Mouse (Mus musculus) spleen, adult 2 months (tissue): ENCODE results near the gene Agxt. TPM values are rescaled to one million over a fixed set of nuclear protein-coding genes. Genes with fewer than 3 reads are reported as not detected.

Source experiments
- DNase-seq, 2 experiments: peaks; one replicate each; pipeline versions ENCODE4 v3.0.0 to v3.0.0-alpha.2; 2012 to 2021; ENCODE audit warnings: low spot score in 2 of 2, low read depth in 1 of 2
- H3K27ac ChIP-seq: fragments of 200-500 bp; 2 replicates; pipeline ENCODE4 v1.5.1; 2012; ENCODE audit warnings: low read length, inconsistent platforms; ENCODE audit not compliant: insufficient read depth
- H3K27me3 ChIP-seq: fragments of 200-500 bp; 2 replicates; pipeline ENCODE4 v1.6.1; 2012; ENCODE audit warnings: mild to moderate bottlenecking, moderate library complexity, low read length, inconsistent platforms; ENCODE audit not compliant: control insufficient read depth, insufficient read depth
- H3K36me3 ChIP-seq: fragments of 200-500 bp; 2 replicates; pipeline ENCODE4 v1.6.1; 2012; ENCODE audit warnings: mild to moderate bottlenecking, low read length, inconsistent platforms; ENCODE audit not compliant: control insufficient read depth, insufficient read depth
- H3K4me1 ChIP-seq: fragments of 200-500 bp; 2 replicates; pipeline ENCODE4 v1.6.1; 2011; ENCODE audit warnings: inconsistent platforms; ENCODE audit not compliant: control insufficient read depth, insufficient read depth, insufficient read length
- H3K4me3 ChIP-seq: fragments of 200-500 bp; 2 replicates; pipeline ENCODE4 v1.5.1; 2011; ENCODE audit warnings: mild to moderate bottlenecking, inconsistent platforms; ENCODE audit not compliant: insufficient read depth, insufficient read length; ENCODE audit errors: extremely low read depth
- CTCF ChIP-seq: fragments of 200-500 bp; IDR thresholded peaks from 2 replicates; pipeline ENCODE4 v1.5.1; 2011; ENCODE audit warnings: mild to moderate bottlenecking, inconsistent platforms; ENCODE audit not compliant: insufficient read depth, insufficient read length, insufficient replicate concordance; ENCODE audit errors: extremely low read depth
- POLR2A ChIP-seq: fragments of 200-500 bp; IDR thresholded peaks from 2 replicates; pipeline ENCODE4 v1.6.1; 2011; ENCODE audit warnings: low read depth, low read length, inconsistent platforms
- WGBS: fragments of 180-500 bp; shearing (Covaris S2); methylation state at CpG from one replicate; pipeline ENCODE4 v1.1.7; 2018; 5-methylcytosine and 5-hydroxymethylcytosine counted together
- polyA plus RNA-seq: library from polyadenylated mRNA; depleted of rRNA; stranded (reverse); fragments of >200 nt; gene quantifications from 2 replicates; pipeline ENCODE4 v1.2.3, GENCODE M21; 2012; rRNA removed

The Agxt gene
- polyA plus RNA-seq, 1 experiment, result not detected

GRCm38 (mm10) chr1:93176525-93177332 is 41.7 kb downstream of the Agxt start:
- Histone ChIP-seq H3K4me1 (no peaks in the 10 kb centered on the region), H3K36me3 (no peaks in the 10 kb centered on the region), H3K27me3 (no peaks in the 10 kb centered on the region), H3K27ac (no peak overlapping the region), H3K4me3 (no peak overlapping the region)
- TF ChIP-seq CTCF (no peak), POLR2A (no peak)
- DNase-seq, result no peak
- 5% methylated on average over 40 of the region's 44 CpGs for WGBS

- Histone ChIP-seq H3K4me1 (no peaks in the 10 kb centered on the region), H3K4me3 (no peak overlapping the region), H3K27me3 (no peaks in the 10 kb centered on the region), H3K27ac (no peak overlapping the region), H3K36me3 (no peaks in the 10 kb centered on the region)
- 92% methylated on average over 7 of the region's 7 CpGs for WGBS
- TF ChIP-seq CTCF, result no peak
- TF ChIP-seq POLR2A, result no peak
- no peak for DNase-seq
These were observed 47.2 kb downstream of the Agxt start for GRCm38 (mm10) chr1:93182281-93182680.

- no peaks in the 10 kb centered on the region for H3K4me1 ChIP-seq
- DNase-seq, result no peak
- TF ChIP-seq CTCF (no peak), POLR2A (no peak)
- H3K4me3 ChIP-seq, result no peak overlapping the region
- no peaks in the 10 kb centered on the region for H3K36me3 ChIP-seq
- 84% methylated on average over 14 of the region's 14 CpGs for WGBS
- no peaks in the 10 kb centered on the region for H3K27me3 ChIP-seq
- H3K27ac ChIP-seq, result no peak overlapping the region
These were observed 49.2 kb downstream of the Agxt start for GRCm38 (mm10) chr1:93184071-93184828.

GRCm38 (mm10) chr1:93190726-93191305 is 55.8 kb downstream of the Agxt start:
- no peak for DNase-seq
- Histone ChIP-seq H3K4me1 (no peaks in the 10 kb centered on the region), H3K27me3 (no peaks in the 10 kb centered on the region), H3K4me3 (no peak overlapping the region), H3K36me3 (no peaks in the 10 kb centered on the region), H3K27ac (no peak overlapping the region)
- WGBS, result 16% methylated on average over 16 of the region's 17 CpGs
- TF ChIP-seq CTCF (no peak), POLR2A (no peak)

- Histone ChIP-seq H3K27ac (no peak overlapping the region), H3K36me3 (no peaks in the 10 kb centered on the region), H3K27me3 (no peaks in the 10 kb centered on the region), H3K4me1 (no peaks in the 10 kb centered on the region), H3K4me3 (no peak overlapping the region)
- no peak for TF ChIP-seq CTCF
- no peak for TF ChIP-seq POLR2A
- DNase-seq, result no peak
- 81% methylated on average over 3 of the region's 3 CpGs for WGBS
These were observed 59.9 kb downstream of the Agxt start for GRCm38 (mm10) chr1:93194961-93195360.

Other genes starting within 250 kb of the Agxt start
- gene Ankmy1, start 232.3 kb upstream of the Agxt start, polyA plus RNA-seq, result 0.18 and 0.19 TPM in 2 replicates
- gene Dusp28, start 228.3 kb upstream of the Agxt start, polyA plus RNA-seq, result 12.7 and 23.3 TPM in 2 replicates
- 164 and 234 TPM in 2 replicates for gene Rnpepl1, start 224.5 kb upstream of the Agxt start, polyA plus RNA-seq
- 14.3 and 18.9 TPM in 2 replicates for gene Capn10, start 200.9 kb upstream of the Agxt start, polyA plus RNA-seq
- gene Gpr35, start 184.4 kb upstream of the Agxt start, polyA plus RNA-seq, result 19.1 and 20.7 TPM in 2 replicates
- gene Aqp12, start 128.9 kb upstream of the Agxt start, polyA plus RNA-seq, result 28.4 and 28.9 TPM in 2 replicates
- 0.49 and 0.77 TPM in 2 replicates for gene Kif1a, start 33.3 kb upstream of the Agxt start, polyA plus RNA-seq
- gene 2310007B03Rik, start 25.7 kb downstream of the Agxt start, polyA plus RNA-seq, result not detected in 2 replicates
- 0.08 and 0.16 TPM in 2 replicates for gene Crocc2, start 33.5 kb downstream of the Agxt start, polyA plus RNA-seq
- 12.5 and 12.8 TPM in 2 replicates for gene Sned1, start 100.6 kb downstream of the Agxt start, polyA plus RNA-seq
- gene Mterf4, start 170.7 kb downstream of the Agxt start, polyA plus RNA-seq, result 3.8 and 4.0 TPM in 2 replicates
- gene Ppp1r7, start 207.6 kb downstream of the Agxt start, polyA plus RNA-seq, result 2.3 and 2.6 TPM in 2 replicates
- 1.5 and 1.7 TPM in 2 replicates for gene Pask, start 208.2 kb downstream of the Agxt start, polyA plus RNA-seq
- gene Ano7, start 238.7 kb downstream of the Agxt start, polyA plus RNA-seq, result 0.52 and 0.85 TPM in 2 replicates